Mouse (Mus musculus): ENCODE data around the gene Timp3.
A peak's percentile ranks its signal among the peaks of the same experiment; 100 is the strongest.

The Timp3 gene

DNA sequence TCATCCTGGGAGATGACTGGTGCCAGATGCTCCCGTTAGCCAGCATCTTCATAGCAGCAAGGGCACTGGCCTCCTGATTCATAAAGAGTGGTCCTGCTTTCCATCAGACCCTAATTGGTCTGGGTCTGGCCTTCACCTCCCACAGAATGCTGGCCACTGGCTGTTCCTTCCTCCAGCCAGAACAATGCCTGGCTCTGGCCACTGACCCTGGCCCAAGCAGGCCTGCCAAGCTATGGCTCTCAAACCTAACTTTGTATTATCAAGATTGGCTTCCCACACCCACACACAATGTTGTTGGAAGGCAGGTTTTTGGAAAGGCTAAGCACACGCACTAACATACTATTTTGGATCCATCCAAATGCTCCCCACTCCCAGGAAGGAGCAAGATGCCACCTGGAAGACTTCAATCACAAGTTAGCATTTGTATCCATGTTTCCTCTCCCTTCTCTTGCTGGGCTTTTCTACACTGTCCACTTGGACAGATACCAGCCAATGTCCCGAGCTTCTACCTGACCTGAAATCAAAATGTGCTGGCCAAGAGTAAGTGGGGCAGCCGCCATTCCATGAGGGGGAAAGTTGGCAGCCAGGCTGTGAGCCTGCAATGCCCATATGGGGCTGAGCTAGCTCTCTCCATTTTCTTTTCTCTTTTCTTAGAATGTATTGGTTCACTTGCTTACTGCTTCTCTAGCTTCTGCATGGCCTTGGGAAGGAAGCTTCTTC, 23.3 kb downstream of the Timp3 start:
- TF ChIP-seq CTCF (conservative IDR thresholded peaks at IDR 0.05; ENCODE audit: low read length) (no peak), POU5F1 (IDR thresholded peaks at IDR 0.05; ENCODE audit: borderline replicate concordance, low read length) (no peak), NANOG (IDR thresholded peaks at IDR 0.05; ENCODE audit: borderline replicate concordance, low read length) (no peak)
- Histone ChIP-seq H3K4me3 (replicated peaks; ENCODE audit: low read length) (no peak overlapping the region), H3K9me3 (ENCODE audit: low read length) (no peaks in the 10 kb centered on the region), H3K27me3 (ENCODE audit: insufficient read depth, low read length) (peaks cover 5% of the 10 kb centered on the region; the same call in 1 of the 2 replicates), H3K4me1 (replicated peaks; ENCODE audit: low read depth, low read length) (peaks cover 29% of the 10 kb centered on the region), H3K36me3 (ENCODE audit: insufficient read depth, low read length) (no peaks in the 10 kb centered on the region)

- Histone ChIP-seq H3K27me3 (ENCODE audit: insufficient read depth, low read length) (peaks cover 5% of the 10 kb centered on the region; the same call in 1 of the 2 replicates), H3K4me1 (replicated peaks; ENCODE audit: low read depth, low read length) (peaks cover 11% of the 10 kb centered on the region), H3K9me3 (ENCODE audit: low read length) (no peaks in the 10 kb centered on the region), H3K4me3 (replicated peaks; ENCODE audit: low read length) (no peak overlapping the region), H3K36me3 (ENCODE audit: insufficient read depth, low read length) (no peaks in the 10 kb centered on the region)
- TF ChIP-seq POU5F1 (IDR thresholded peaks at IDR 0.05; ENCODE audit: borderline replicate concordance, low read length), result no peak
Measured at GRCm38 (mm10) chr10:86325272-86325671, 25.1 kb downstream of the Timp3 start.

DNA sequence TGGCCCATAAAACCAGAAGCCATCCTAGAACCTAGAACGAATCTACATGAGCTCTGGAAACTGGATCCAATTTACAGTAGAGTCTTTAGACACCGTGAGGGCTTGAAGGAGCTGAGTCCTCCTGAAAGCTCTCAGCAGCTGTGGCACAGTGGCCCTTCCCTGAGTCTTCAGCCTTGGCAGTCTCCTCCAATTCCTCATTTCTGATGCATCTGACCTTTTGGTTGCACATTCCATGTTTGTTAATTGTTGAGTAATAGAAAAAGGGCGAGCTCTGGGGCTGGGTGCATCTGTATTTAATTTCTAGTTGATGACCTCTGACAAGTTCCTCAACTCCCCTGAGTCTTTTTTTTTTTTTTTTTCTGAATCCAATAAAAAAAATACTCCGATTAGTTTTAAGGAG, 28.0 kb downstream of the Timp3 start:
- Histone ChIP-seq H3K9me3 (ENCODE audit: low read length) (no peaks in the 10 kb centered on the region), H3K36me3 (ENCODE audit: insufficient read depth, low read length) (no peaks in the 10 kb centered on the region), H3K4me1 (replicated peaks; ENCODE audit: low read depth, low read length) (no peaks in the 10 kb centered on the region; the same call in 1 of the 2 replicates), H3K4me3 (replicated peaks; ENCODE audit: low read length) (no peak overlapping the region), H3K27me3 (ENCODE audit: insufficient read depth, low read length) (0 out of 2 replicates have a peak, but pooled peaks cover 4% of the 10 kb centered on the region)
- TF ChIP-seq NANOG (IDR thresholded peaks at IDR 0.05; ENCODE audit: borderline replicate concordance, low read length) (no peak), CTCF (conservative IDR thresholded peaks at IDR 0.05; ENCODE audit: low read length) (no peak), POU5F1 (IDR thresholded peaks at IDR 0.05; ENCODE audit: borderline replicate concordance, low read length) (no peak)

- Histone ChIP-seq H3K4me3 (replicated peaks; ENCODE audit: low read length) (no peak overlapping the region), H3K9me3 (ENCODE audit: low read length) (no peaks in the 10 kb centered on the region), H3K27me3 (ENCODE audit: insufficient read depth, low read length) (0 out of 2 replicates have a peak, but pooled peaks cover 4% of the 10 kb centered on the region), H3K36me3 (ENCODE audit: insufficient read depth, low read length) (no peaks in the 10 kb centered on the region), H3K4me1 (replicated peaks; ENCODE audit: low read depth, low read length) (no peaks in the 10 kb centered on the region; the same call in 1 of the 2 replicates)
- TF ChIP-seq POU5F1 (IDR thresholded peaks at IDR 0.05; ENCODE audit: borderline replicate concordance, low read length) (no peak), NANOG (IDR thresholded peaks at IDR 0.05; ENCODE audit: borderline replicate concordance, low read length) (no peak), CTCF (conservative IDR thresholded peaks at IDR 0.05; ENCODE audit: low read length) (peak; percentile 32)
Measured at GRCm38 (mm10) chr10:86328691-86329090, 28.5 kb downstream of the Timp3 start.

DNA sequence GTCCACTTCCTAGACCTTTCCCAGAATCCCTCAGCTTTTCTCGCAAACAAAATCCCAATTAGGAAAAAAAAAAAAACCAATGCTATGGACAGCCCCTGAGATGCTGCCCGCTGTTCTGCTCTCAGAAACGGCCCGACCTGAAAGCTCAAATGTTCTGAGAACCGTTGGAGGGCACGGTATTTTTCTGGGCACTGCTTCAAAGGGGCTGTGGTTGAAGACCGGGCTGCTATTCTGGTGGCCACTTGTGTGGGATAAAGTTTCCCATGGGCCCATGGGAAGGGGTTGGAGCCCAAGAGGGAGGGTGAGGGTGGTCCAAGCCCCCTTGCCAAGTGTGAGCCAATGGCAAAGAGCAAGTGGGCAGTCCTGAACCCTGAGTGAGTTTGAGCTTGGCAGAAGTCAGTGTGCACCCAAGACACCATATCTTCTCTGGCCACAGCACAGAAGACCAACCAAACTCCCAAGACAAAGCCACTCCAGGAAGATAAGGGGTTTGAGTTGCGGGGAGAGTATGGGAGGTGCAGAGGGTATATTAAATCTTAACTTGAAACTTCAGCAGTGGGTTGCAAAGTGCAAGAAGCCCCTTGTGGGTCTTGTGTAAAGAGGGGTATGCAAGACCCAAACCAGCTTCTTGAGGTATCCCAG, 29.2 kb downstream of the Timp3 start:
- Histone ChIP-seq H3K4me3 (replicated peaks; ENCODE audit: low read length) (no peak overlapping the region), H3K27me3 (ENCODE audit: insufficient read depth, low read length) (0 out of 2 replicates have a peak, but pooled peaks cover 4% of the 10 kb centered on the region), H3K36me3 (ENCODE audit: insufficient read depth, low read length) (no peaks in the 10 kb centered on the region), H3K4me1 (replicated peaks; ENCODE audit: low read depth, low read length) (peaks cover 5% of the 10 kb centered on the region), H3K9me3 (ENCODE audit: low read length) (no peaks in the 10 kb centered on the region)
- no peak for TF ChIP-seq POU5F1 (IDR thresholded peaks at IDR 0.05; ENCODE audit: borderline replicate concordance, low read length)
- no peak for TF ChIP-seq CTCF (conservative IDR thresholded peaks at IDR 0.05; ENCODE audit: low read length)
- no peak for TF ChIP-seq NANOG (IDR thresholded peaks at IDR 0.05; ENCODE audit: borderline replicate concordance, low read length)

GRCm38 (mm10) chr10:86330993-86331680, 31.0 kb downstream of the Timp3 start:
- Histone ChIP-seq H3K9me3 (ENCODE audit: low read length) (no peaks in the 10 kb centered on the region), H3K27me3 (ENCODE audit: insufficient read depth, low read length) (0 out of 2 replicates have a peak, but pooled peaks cover 4% of the 10 kb centered on the region), H3K36me3 (ENCODE audit: insufficient read depth, low read length) (no peaks in the 10 kb centered on the region), H3K4me3 (replicated peaks; ENCODE audit: low read length) (no peak overlapping the region), H3K4me1 (replicated peaks; ENCODE audit: low read depth, low read length) (peaks cover 18% of the 10 kb centered on the region)
- TF ChIP-seq CTCF (conservative IDR thresholded peaks at IDR 0.05; ENCODE audit: low read length) (no peak), NANOG (IDR thresholded peaks at IDR 0.05; ENCODE audit: borderline replicate concordance, low read length) (no peak), POU5F1 (IDR thresholded peaks at IDR 0.05; ENCODE audit: borderline replicate concordance, low read length) (no peak)

DNA sequence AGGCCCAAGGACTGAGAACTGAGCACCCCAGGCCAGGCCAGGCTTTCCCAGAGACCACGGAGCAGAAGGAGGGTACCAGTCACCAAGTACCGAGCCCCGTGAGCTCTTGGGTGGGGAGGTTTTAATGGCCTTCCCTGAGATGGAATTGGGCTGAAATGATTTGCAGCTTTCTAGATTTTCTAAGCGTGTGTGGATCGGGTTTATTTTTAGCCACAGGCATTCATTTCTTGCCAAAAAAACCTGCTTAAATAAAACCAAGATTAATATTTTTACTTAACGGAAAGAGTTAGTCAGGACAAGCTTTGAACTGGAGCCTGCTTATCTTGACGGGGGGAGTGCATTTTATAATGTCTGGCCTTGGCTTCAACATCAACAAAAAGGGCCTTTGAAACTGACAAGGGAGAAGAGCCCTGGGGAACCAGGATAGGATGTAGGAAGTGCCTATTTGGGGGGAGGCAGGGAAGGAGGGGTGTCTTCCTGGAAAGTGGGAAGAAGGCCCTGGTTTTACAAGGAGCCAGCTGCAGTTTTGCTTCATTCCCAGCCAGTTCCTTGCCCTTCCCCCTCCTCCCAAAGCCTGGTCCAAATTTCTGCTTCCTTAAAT, 31.6 kb downstream of the Timp3 start:
- Histone ChIP-seq H3K9me3 (ENCODE audit: low read length) (no peaks in the 10 kb centered on the region), H3K27me3 (ENCODE audit: insufficient read depth, low read length) (peaks cover 4% of the 10 kb centered on the region; the same call in 1 of the 2 replicates), H3K4me3 (replicated peaks; ENCODE audit: low read length) (no peak overlapping the region), H3K36me3 (ENCODE audit: insufficient read depth, low read length) (no peaks in the 10 kb centered on the region), H3K4me1 (replicated peaks; ENCODE audit: low read depth, low read length) (peaks cover 25% of the 10 kb centered on the region)
- TF ChIP-seq CTCF (conservative IDR thresholded peaks at IDR 0.05; ENCODE audit: low read length), result no peak
- TF ChIP-seq POU5F1 (IDR thresholded peaks at IDR 0.05; ENCODE audit: borderline replicate concordance, low read length), result no peak
- no peak for TF ChIP-seq NANOG (IDR thresholded peaks at IDR 0.05; ENCODE audit: borderline replicate concordance, low read length)

- Histone ChIP-seq H3K36me3 (ENCODE audit: insufficient read depth, low read length) (no peaks in the 10 kb centered on the region), H3K4me3 (replicated peaks; ENCODE audit: low read length) (no peak overlapping the region), H3K27me3 (ENCODE audit: insufficient read depth, low read length) (peaks cover 4% of the 10 kb centered on the region; the same call in 1 of the 2 replicates), H3K4me1 (replicated peaks; ENCODE audit: low read depth, low read length) (peaks cover 33% of the 10 kb centered on the region), H3K9me3 (ENCODE audit: low read length) (no peaks in the 10 kb centered on the region)
- TF ChIP-seq CTCF (conservative IDR thresholded peaks at IDR 0.05; ENCODE audit: low read length) (no peak), POU5F1 (IDR thresholded peaks at IDR 0.05; ENCODE audit: borderline replicate concordance, low read length) (no peak), NANOG (IDR thresholded peaks at IDR 0.05; ENCODE audit: borderline replicate concordance, low read length) (no peak)
Measured at GRCm38 (mm10) chr10:86332942-86333341, 32.8 kb downstream of the Timp3 start.

All from E14TG2a.4 (cell line).